Mouse (Mus musculus) olfactory bulb, adult 2 months (tissue): ENCODE measurements around the gene Polr2g.

Experiments
- CTCF ChIP-seq: fragments of 200-500 bp; IDR thresholded peaks from 2 replicates; pipeline ENCODE4 v1.5.1; 2012; ENCODE audit warnings: low read depth, mild to moderate bottlenecking, low read length, moderate library complexity; ENCODE audit not compliant: insufficient read depth
- POLR2A ChIP-seq: fragments of 200-500 bp; IDR thresholded peaks from 2 replicates; pipeline ENCODE4 v1.6.1; 2012; ENCODE audit warnings: mild to moderate bottlenecking, low read depth, low read length, moderate library complexity; ENCODE audit not compliant: insufficient read depth

GRCm38 (mm10) chr19:8815812-8816211 lies 17.4 kb upstream of the Polr2g start:
- TF ChIP-seq POLR2A, result no peak
- TF ChIP-seq CTCF, result no peak
